Mouse (Mus musculus): Measurements from ENCODE around the gene Nr1h5. TPM values are rescaled to one million over a fixed set of nuclear protein-coding genes. Genes with fewer than 3 reads are reported as not detected.
A peak's percentile ranks its signal among the peaks of the same experiment; 100 is the strongest.

Nr1h5 gene
- polyA plus RNA-seq (2015; fragmentation: Nextera tagmentation; extraction: Ambion mirVana) = not detected in 2 replicates

- Histone ChIP-seq H3K36me3 (no peaks in the 10 kb centered on the region), H3K4me1 (replicated peaks) (no peaks in the 10 kb centered on the region), H3K4me2 (no peak within 1 kb of the TSS), H3K27me3 (no peaks in the 10 kb centered on the region), H3K9me3 (no peaks in the 10 kb centered on the region), H3K9ac (no peak within 1 kb of the TSS), H3K27ac (replicated peaks) (no peak within 1 kb of the TSS), H3K4me3 (no peak within 1 kb of the TSS)
- ATAC-seq (ENCODE audit: low FRiP score, low read depth) = no peak
- 66% methylated on average over 3 of the region's 3 CpGs for WGBS
Observed at GRCm38 (mm10) chr3:102964033-102964432, at the start of gene Nr1h5. TSS of gene Nr1h5 (minus strand) at chr3:102964133.

GRCm38 (mm10) chr3:103001595-103001994 lies 37.7 kb upstream of the Nr1h5 start:
- Histone ChIP-seq H3K27me3 (no peaks in the 10 kb centered on the region), H3K36me3 (peaks cover 67% of the 10 kb centered on the region), H3K9me3 (no peaks in the 10 kb centered on the region), H3K4me1 (replicated peaks) (peaks cover 12% of the 10 kb centered on the region), H3K4me2 (no peak overlapping the region), H3K27ac (replicated peaks) (no peak overlapping the region), H3K9ac (no peak overlapping the region), H3K4me3 (no peak overlapping the region)
- no peak for ATAC-seq (ENCODE audit: low FRiP score, low read depth)
- 95% methylated on average over 7 of the region's 7 CpGs for WGBS

- no peak for ATAC-seq (ENCODE audit: low FRiP score, low read depth)
- no peaks in the 10 kb centered on the region for H3K27me3 ChIP-seq
- peak overlapping the region; percentile 9; the same call in 1 of the 2 replicates for H3K4me2 ChIP-seq
- H3K4me1 ChIP-seq (replicated peaks) = peaks cover 21% of the 10 kb centered on the region
- H3K9ac ChIP-seq = no peak overlapping the region
- no peak overlapping the region for H3K27ac ChIP-seq (replicated peaks)
- H3K9me3 ChIP-seq = no peaks in the 10 kb centered on the region
- WGBS = 92% methylated on average over 3 of the region's 3 CpGs
- peaks cover 43% of the 10 kb centered on the region for H3K36me3 ChIP-seq
- H3K4me3 ChIP-seq = no peak overlapping the region
Observed at GRCm38 (mm10) chr3:102997591-102997990, 33.7 kb upstream of the Nr1h5 start.

GRCm38 (mm10) chr3:102997036-102997435 lies 33.1 kb upstream of the Nr1h5 start:
- no peak overlapping the region for H3K27ac ChIP-seq (replicated peaks)
- 0 out of 2 replicates have a peak overlapping the region, but pooled peaks have one; percentile 82 for H3K4me3 ChIP-seq
- H3K9me3 ChIP-seq = no peaks in the 10 kb centered on the region
- 74% methylated on average over 10 of the region's 10 CpGs for whole genome bisulfite sequencing
- H3K4me2 ChIP-seq = peak overlapping the region; percentile 60; the same call in 1 of the 2 replicates
- no peak for ATAC-seq (ENCODE audit: low FRiP score, low read depth)
- no peak overlapping the region for H3K9ac ChIP-seq
- peaks cover 38% of the 10 kb centered on the region for H3K36me3 ChIP-seq
- H3K27me3 ChIP-seq = no peaks in the 10 kb centered on the region
- peaks cover 21% of the 10 kb centered on the region for H3K4me1 ChIP-seq (replicated peaks)

- no peaks in the 10 kb centered on the region for H3K27me3 ChIP-seq
- peak within 1 kb of the TSS; percentile 94 for H3K27ac ChIP-seq (replicated peaks)
- H3K4me2 ChIP-seq = peak within 1 kb of the TSS; percentile 60
- peaks cover 21% of the 10 kb centered on the region for H3K4me1 ChIP-seq (replicated peaks)
- WGBS = under 1% methylated on average over 48 of the region's 60 CpGs
- peak within 1 kb of the TSS; percentile 91 for H3K9ac ChIP-seq
- peaks cover 29% of the 10 kb centered on the region for H3K36me3 ChIP-seq
- H3K9me3 ChIP-seq = no peaks in the 10 kb centered on the region
- peak within 1 kb of the TSS; percentile 82 for H3K4me3 ChIP-seq
- ATAC-seq (ENCODE audit: low FRiP score, low read depth) = peak; percentile 98
Observed at GRCm38 (mm10) chr3:102995605-102996321, 31.8 kb upstream of the Nr1h5 start, which contains the start of gene Sike1. TSS of gene Sike1 (plus strand) at chr3:102995708.

- Histone ChIP-seq H3K9ac (peak overlapping the region; percentile 91), H3K4me2 (peak overlapping the region; percentile 60), H3K27me3 (no peaks in the 10 kb centered on the region), H3K9me3 (no peaks in the 10 kb centered on the region), H3K27ac (replicated peaks) (peak overlapping the region; percentile 94), H3K36me3 (peaks cover 23% of the 10 kb centered on the region), H3K4me3 (peak overlapping the region; percentile 82), H3K4me1 (replicated peaks) (peaks cover 21% of the 10 kb centered on the region)
- peak; percentile 49 for ATAC-seq (ENCODE audit: low FRiP score, low read depth)
- 48% methylated on average over 7 of the region's 7 CpGs for WGBS
Observed at GRCm38 (mm10) chr3:102995233-102995604, 31.3 kb upstream of the Nr1h5 start.

- Histone ChIP-seq H3K4me3 (no peak overlapping the region), H3K4me1 (replicated peaks) (peaks cover 21% of the 10 kb centered on the region), H3K27ac (replicated peaks) (no peak overlapping the region), H3K9me3 (no peaks in the 10 kb centered on the region), H3K36me3 (0 out of 2 replicates have a peak, but pooled peaks cover under 1% of the 10 kb centered on the region), H3K9ac (no peak overlapping the region), H3K4me2 (no peak overlapping the region), H3K27me3 (no peaks in the 10 kb centered on the region)
- 51% methylated on average over 3 of the region's 3 CpGs for WGBS
- ATAC-seq (ENCODE audit: low FRiP score, low read depth) = no peak
Observed at GRCm38 (mm10) chr3:102992936-102993335, 29.0 kb upstream of the Nr1h5 start.

- Histone ChIP-seq H3K4me2 (no peak overlapping the region), H3K9me3 (no peaks in the 10 kb centered on the region), H3K36me3 (no peaks in the 10 kb centered on the region), H3K9ac (no peak overlapping the region), H3K4me1 (replicated peaks) (peaks cover 5% of the 10 kb centered on the region), H3K27me3 (no peaks in the 10 kb centered on the region), H3K4me3 (no peak overlapping the region), H3K27ac (replicated peaks) (no peak overlapping the region)
- no peak for ATAC-seq (ENCODE audit: low FRiP score, low read depth)
- 78% methylated on average over 8 of the region's 8 CpGs for WGBS
Observed at GRCm38 (mm10) chr3:102991041-102991440, 27.1 kb upstream of the Nr1h5 start.

GRCm38 (mm10) chr3:102980349-102980736 lies 16.4 kb upstream of the Nr1h5 start:
- H3K27ac ChIP-seq (replicated peaks) = peak overlapping the region; percentile 85
- H3K9ac ChIP-seq = peak overlapping the region; percentile 15
- H3K9me3 ChIP-seq = no peaks in the 10 kb centered on the region
- H3K4me1 ChIP-seq (replicated peaks) = peaks cover 8% of the 10 kb centered on the region
- WGBS = 16% methylated on average over 3 of the region's 3 CpGs
- H3K4me3 ChIP-seq = peak overlapping the region; percentile 19
- ATAC-seq (ENCODE audit: low FRiP score, low read depth) = no peak
- no peaks in the 10 kb centered on the region for H3K36me3 ChIP-seq
- H3K4me2 ChIP-seq = peak overlapping the region; percentile 50
- H3K27me3 ChIP-seq = no peaks in the 10 kb centered on the region

GRCm38 (mm10) chr3:102979550-102980348 lies 15.8 kb upstream of the Nr1h5 start:
- peak overlapping the region; percentile 50 for H3K4me2 ChIP-seq
- H3K9me3 ChIP-seq = no peaks in the 10 kb centered on the region
- peak overlapping the region; percentile 85 for H3K27ac ChIP-seq (replicated peaks)
- peaks cover 8% of the 10 kb centered on the region for H3K4me1 ChIP-seq (replicated peaks)
- H3K9ac ChIP-seq = peak overlapping the region; percentile 15
- H3K27me3 ChIP-seq = no peaks in the 10 kb centered on the region
- no peaks in the 10 kb centered on the region for H3K36me3 ChIP-seq
- WGBS = 10% methylated on average over 10 of the region's 10 CpGs
- ATAC-seq (ENCODE audit: low FRiP score, low read depth) = peak; percentile 97
- peak overlapping the region; percentile 19 for H3K4me3 ChIP-seq

- 88% methylated on average over 4 of the region's 4 CpGs for WGBS
- no peak overlapping the region for H3K4me2 ChIP-seq
- no peaks in the 10 kb centered on the region for H3K36me3 ChIP-seq
- no peak overlapping the region for H3K4me3 ChIP-seq
- H3K9ac ChIP-seq = no peak overlapping the region
- H3K9me3 ChIP-seq = no peaks in the 10 kb centered on the region
- no peaks in the 10 kb centered on the region for H3K27me3 ChIP-seq
- ATAC-seq (ENCODE audit: low FRiP score, low read depth) = no peak
- H3K27ac ChIP-seq (replicated peaks) = no peak overlapping the region
- peaks cover 8% of the 10 kb centered on the region for H3K4me1 ChIP-seq (replicated peaks)
Observed at GRCm38 (mm10) chr3:102976906-102977305, 13.0 kb upstream of the Nr1h5 start.

- Histone ChIP-seq H3K9me3 (no peaks in the 10 kb centered on the region), H3K36me3 (no peaks in the 10 kb centered on the region), H3K4me1 (replicated peaks) (no peaks in the 10 kb centered on the region), H3K4me2 (no peak overlapping the region), H3K4me3 (no peak overlapping the region), H3K9ac (no peak overlapping the region), H3K27ac (replicated peaks) (no peak overlapping the region), H3K27me3 (no peaks in the 10 kb centered on the region)
- ATAC-seq (ENCODE audit: low FRiP score, low read depth) = no peak
- WGBS = 90% methylated on average over 3 of the region's 3 CpGs
Observed at GRCm38 (mm10) chr3:102970508-102970907, 6.6 kb upstream of the Nr1h5 start.
